Mouse (Mus musculus) kidney, embryonic 15.5 days (tissue): ENCODE results near the gene Tfap2a. TPM values are rescaled to one million over a fixed set of nuclear protein-coding genes. Genes with fewer than 3 reads are reported as not detected.

Experiments used
- ATAC-seq: fragments of 200-750 bp; cut with Nextera tagmentation; replicated peaks from 2 replicates; pipeline ENCODE4 v1.8.0; 2017; ENCODE audit warnings: moderate TSS enrichment; ENCODE audit not compliant: low FRiP score
- H3K27ac ChIP-seq: fragments of 300-500 bp; sonication (generic); 2 replicates; pipeline ENCODE4 v1.5.1; 2015; ENCODE audit warnings: mild to moderate bottlenecking, inconsistent platforms
- H3K27me3 ChIP-seq: fragments of 300-500 bp; sonication (generic); 2 replicates; pipeline ENCODE4 v1.6.1; 2015; ENCODE audit warnings: inconsistent platforms
- H3K36me3 ChIP-seq: fragments of 300-500 bp; sonication (generic); 2 replicates; pipeline ENCODE4 v1.6.1; 2015; ENCODE audit warnings: inconsistent platforms
- H3K4me1 ChIP-seq: fragments of 300-500 bp; sonication (generic); 2 replicates; pipeline ENCODE4 v1.6.1; 2015; ENCODE audit warnings: inconsistent platforms
- H3K4me2 ChIP-seq: fragments of 300-500 bp; sonication (generic); 2 replicates; pipeline ENCODE4 v1.6.1; 2015; ENCODE audit warnings: moderate library complexity, mild to moderate bottlenecking, inconsistent platforms
- H3K4me3 ChIP-seq: fragments of 300-500 bp; sonication (generic); replicated peaks from 2 replicates; pipeline ENCODE4 v1.5.1; 2015; ENCODE audit warnings: mild to moderate bottlenecking, inconsistent platforms
- H3K9ac ChIP-seq: fragments of 300-500 bp; sonication (generic); 2 replicates; pipeline ENCODE4 v1.6.1; 2015; ENCODE audit warnings: mild to moderate bottlenecking, inconsistent platforms
- H3K9me3 ChIP-seq: fragments of 300-500 bp; sonication (generic); replicated peaks from 2 replicates; pipeline ENCODE4 v1.6.1; 2016; ENCODE audit warnings: inconsistent platforms
- WGBS: fragments of 180-500 bp; shearing (Covaris S2); methylation state at CpG from one replicate; pipeline ENCODE4 v1.1.7; 2015; ENCODE audit warnings: mixed read lengths; 5-methylcytosine and 5-hydroxymethylcytosine counted together
- polyA plus RNA-seq: library from polyadenylated mRNA; unstranded; fragments of >200 nt; fragmentation: Nextera tagmentation; extraction: Ambion mirVana; gene quantifications from 2 replicates; pipeline ENCODE4 v1.2.1, GENCODE M21; 2015

Tfap2a gene
- polyA plus RNA-seq, 1 experiment from 2014 or later = 2.8 TPM

GRCm38 (mm10) chr13:40708913-40709312, 29.3 kb downstream of the Tfap2a start:
- 0 out of 2 replicates have a peak, but pooled peaks have one; percentile 33 for ATAC-seq
- no peak overlapping the region for H3K4me3 ChIP-seq
- H3K4me1 ChIP-seq = peaks cover 21% of the 10 kb centered on the region
- H3K4me2 ChIP-seq = peak overlapping the region; percentile 34
- H3K27me3 ChIP-seq = peaks cover 100% of the 10 kb centered on the region
- no peak overlapping the region for H3K9ac ChIP-seq
- WGBS = 2% methylated on average over 26 of the region's 26 CpGs
- no peak overlapping the region for H3K27ac ChIP-seq
- H3K9me3 ChIP-seq = no peaks in the 10 kb centered on the region
- H3K36me3 ChIP-seq = no peaks in the 10 kb centered on the region

GRCm38 (mm10) chr13:40708271-40708670, 29.9 kb downstream of the Tfap2a start:
- Histone ChIP-seq H3K4me3 (no peak overlapping the region), H3K9ac (no peak overlapping the region), H3K4me1 (peaks cover 24% of the 10 kb centered on the region), H3K36me3 (no peaks in the 10 kb centered on the region), H3K9me3 (no peaks in the 10 kb centered on the region), H3K27ac (no peak overlapping the region), H3K4me2 (no peak overlapping the region), H3K27me3 (peaks cover 100% of the 10 kb centered on the region)
- ATAC-seq = no peak
- 5% methylated on average over 5 of the region's 5 CpGs for WGBS

- H3K27ac ChIP-seq = no peak overlapping the region
- H3K4me1 ChIP-seq = peaks cover 28% of the 10 kb centered on the region
- no peaks in the 10 kb centered on the region for H3K36me3 ChIP-seq
- peaks cover 100% of the 10 kb centered on the region for H3K27me3 ChIP-seq
- no peak overlapping the region for H3K4me2 ChIP-seq
- no peak overlapping the region for H3K9ac ChIP-seq
- ATAC-seq = no peak
- no peak overlapping the region for H3K4me3 ChIP-seq
- no peaks in the 10 kb centered on the region for H3K9me3 ChIP-seq
- WGBS = 7% methylated on average over 3 of the region's 3 CpGs
Measured at GRCm38 (mm10) chr13:40707646-40708045, 30.5 kb downstream of the Tfap2a start.

- Histone ChIP-seq H3K27ac (no peak overlapping the region), H3K4me3 (no peak overlapping the region), H3K9ac (no peak overlapping the region), H3K36me3 (no peaks in the 10 kb centered on the region), H3K4me2 (no peak overlapping the region), H3K27me3 (peaks cover 100% of the 10 kb centered on the region), H3K4me1 (peaks cover 30% of the 10 kb centered on the region), H3K9me3 (no peaks in the 10 kb centered on the region)
- WGBS = 10% methylated on average over 5 of the region's 5 CpGs
- no peak for ATAC-seq
Measured at GRCm38 (mm10) chr13:40706612-40707011, 31.6 kb downstream of the Tfap2a start.

GRCm38 (mm10) chr13:40705821-40706425, 32.3 kb downstream of the Tfap2a start:
- Histone ChIP-seq H3K27ac (no peak overlapping the region), H3K4me1 (peaks cover 30% of the 10 kb centered on the region), H3K9me3 (no peaks in the 10 kb centered on the region), H3K4me3 (no peak overlapping the region), H3K27me3 (peaks cover 100% of the 10 kb centered on the region), H3K36me3 (no peaks in the 10 kb centered on the region), H3K4me2 (no peak overlapping the region), H3K9ac (no peak overlapping the region)
- 14% methylated on average over 4 of the region's 4 CpGs for WGBS
- ATAC-seq = no peak

GRCm38 (mm10) chr13:40704864-40705455, 33.2 kb downstream of the Tfap2a start:
- Histone ChIP-seq H3K4me2 (peak overlapping the region; percentile 55), H3K4me1 (peaks cover 26% of the 10 kb centered on the region), H3K27ac (no peak overlapping the region), H3K9me3 (no peaks in the 10 kb centered on the region), H3K27me3 (peaks cover 98% of the 10 kb centered on the region), H3K4me3 (peak overlapping the region; percentile 34; the same call in 1 of the 2 replicates), H3K36me3 (no peaks in the 10 kb centered on the region), H3K9ac (no peak overlapping the region)
- ATAC-seq = no peak
- under 1% methylated on average over 28 of the region's 28 CpGs for WGBS

- H3K27ac ChIP-seq = no peak overlapping the region
- H3K9me3 ChIP-seq = no peaks in the 10 kb centered on the region
- peaks cover 24% of the 10 kb centered on the region for H3K4me1 ChIP-seq
- no peaks in the 10 kb centered on the region for H3K36me3 ChIP-seq
- H3K27me3 ChIP-seq = peaks cover 96% of the 10 kb centered on the region
- H3K9ac ChIP-seq = no peak overlapping the region
- WGBS = under 1% methylated on average over 37 of the region's 38 CpGs
- H3K4me3 ChIP-seq = peak overlapping the region; percentile 34
- peak overlapping the region; percentile 55 for H3K4me2 ChIP-seq
- no peak for ATAC-seq
Measured at GRCm38 (mm10) chr13:40703982-40704501, 34.1 kb downstream of the Tfap2a start.

- whole genome bisulfite sequencing = 2% methylated on average over 19 of the region's 19 CpGs
- Histone ChIP-seq H3K4me2 (peak overlapping the region; percentile 55; the same call in 1 of the 2 replicates), H3K27me3 (peaks cover 88% of the 10 kb centered on the region), H3K9me3 (no peaks in the 10 kb centered on the region), H3K36me3 (no peaks in the 10 kb centered on the region), H3K9ac (no peak overlapping the region), H3K27ac (no peak overlapping the region), H3K4me1 (peaks cover 21% of the 10 kb centered on the region), H3K4me3 (no peak overlapping the region)
- ATAC-seq = no peak
Measured at GRCm38 (mm10) chr13:40703123-40703797, 34.9 kb downstream of the Tfap2a start.

GRCm38 (mm10) chr13:40702361-40703122, 35.6 kb downstream of the Tfap2a start:
- H3K4me1 ChIP-seq = peaks cover 21% of the 10 kb centered on the region
- H3K4me3 ChIP-seq = no peak overlapping the region
- no peaks in the 10 kb centered on the region for H3K9me3 ChIP-seq
- peaks cover 88% of the 10 kb centered on the region for H3K27me3 ChIP-seq
- ATAC-seq = no peak
- WGBS = 6% methylated on average over 30 of the region's 30 CpGs
- no peak overlapping the region for H3K9ac ChIP-seq
- H3K4me2 ChIP-seq = peak overlapping the region; percentile 19; the same call in 1 of the 2 replicates
- H3K36me3 ChIP-seq = no peaks in the 10 kb centered on the region
- H3K27ac ChIP-seq = no peak overlapping the region

- Histone ChIP-seq H3K27me3 (peaks cover 84% of the 10 kb centered on the region), H3K4me2 (no peak overlapping the region), H3K4me1 (peaks cover 21% of the 10 kb centered on the region), H3K4me3 (no peak overlapping the region), H3K9me3 (no peaks in the 10 kb centered on the region), H3K9ac (no peak overlapping the region), H3K36me3 (no peaks in the 10 kb centered on the region), H3K27ac (no peak overlapping the region)
- WGBS = 4% methylated on average over 12 of the region's 12 CpGs
- no peak for ATAC-seq
Measured at GRCm38 (mm10) chr13:40701691-40702090, 36.5 kb downstream of the Tfap2a start.

GRCm38 (mm10) chr13:40685790-40686189, 52.4 kb downstream of the Tfap2a start:
- Histone ChIP-seq H3K36me3 (no peaks in the 10 kb centered on the region), H3K27ac (no peak overlapping the region), H3K9me3 (no peaks in the 10 kb centered on the region), H3K4me2 (no peak overlapping the region), H3K4me1 (no peaks in the 10 kb centered on the region), H3K27me3 (no peaks in the 10 kb centered on the region), H3K9ac (no peak overlapping the region), H3K4me3 (no peak overlapping the region)
- ATAC-seq = no peak
- WGBS = 88% methylated on average over 3 of the region's 3 CpGs
